Mouse (Mus musculus): ENCODE results near the gene Emb. TPM values are rescaled to one million over a fixed set of nuclear protein-coding genes. Genes with fewer than 3 reads are reported as not detected.

Gene Emb
- polyA plus RNA-seq, 1 experiment from 2014 or later = 9.2 TPM

DNA sequence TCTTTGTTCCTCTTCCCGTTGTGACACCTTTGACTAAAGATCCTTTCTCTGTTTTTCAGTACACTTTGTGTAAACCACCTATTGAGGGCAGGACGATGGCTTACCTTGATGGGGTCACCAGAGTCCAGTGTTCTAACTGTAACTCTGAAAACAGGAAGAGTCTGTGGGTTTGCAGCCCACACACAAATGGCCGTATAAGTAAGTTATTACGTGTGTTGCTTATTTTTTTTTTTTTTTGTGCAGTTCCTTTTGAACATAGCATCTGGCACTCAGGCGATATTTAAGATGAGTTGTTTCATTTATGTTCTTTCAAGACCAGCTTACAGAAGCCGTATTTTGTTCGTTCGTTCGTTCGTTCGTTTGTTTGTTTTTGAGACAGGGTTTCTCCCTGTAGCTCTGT lies 9.3 kb downstream of the Emb start:
- 65% methylated on average over 11 of the region's 11 CpGs for WGBS
- Histone ChIP-seq H3K4me2 (ENCODE audit: low read depth, low read length) (no peak overlapping the region), H3K27ac (ENCODE audit: low read length) (no peak overlapping the region), H3K4me3 (ENCODE audit: low read length) (no peak overlapping the region), H3K27me3 (replicated peaks; ENCODE audit: control insufficient read depth, insufficient read depth, low read length) (peaks cover 13% of the 10 kb centered on the region), H3K9me3 (ENCODE audit: control insufficient read depth, low read length) (no peaks in the 10 kb centered on the region), H3K36me3 (ENCODE audit: control insufficient read depth, insufficient read depth, low read length) (no peaks in the 10 kb centered on the region), H3K4me1 (ENCODE audit: control insufficient read depth, insufficient read depth, low read length) (0 out of 2 replicates have a peak, but pooled peaks cover 7% of the 10 kb centered on the region), H3K9ac (ENCODE audit: low read depth, low read length) (no peak overlapping the region)
- no peak for ATAC-seq

DNA sequence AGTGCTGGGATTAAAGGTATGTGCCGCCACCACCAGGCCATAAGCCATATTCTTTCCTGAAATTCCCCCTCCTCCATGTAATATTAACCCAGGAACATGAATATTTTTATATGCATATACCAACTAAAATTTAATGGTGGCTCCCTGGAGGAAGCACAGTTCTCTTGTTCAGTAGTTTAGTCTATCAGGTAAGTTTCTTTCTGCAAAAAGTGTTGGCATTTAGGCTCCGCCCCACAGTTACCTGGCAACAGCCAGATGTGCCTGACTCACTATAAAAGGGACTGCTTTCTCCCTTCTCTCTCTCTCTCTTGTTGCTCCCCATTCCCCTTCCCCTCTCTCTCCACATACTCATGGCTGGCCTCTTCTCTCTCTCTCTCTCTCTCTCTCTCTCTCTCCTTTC lies 9.8 kb downstream of the Emb start:
- H3K9me3 ChIP-seq (ENCODE audit: control insufficient read depth, low read length) = no peaks in the 10 kb centered on the region
- H3K27ac ChIP-seq (ENCODE audit: low read length) = no peak overlapping the region
- no peak overlapping the region for H3K9ac ChIP-seq (ENCODE audit: low read depth, low read length)
- 95% methylated on average over 2 of the region's 2 CpGs for WGBS
- H3K4me1 ChIP-seq (ENCODE audit: control insufficient read depth, insufficient read depth, low read length) = 0 out of 2 replicates have a peak, but pooled peaks cover 7% of the 10 kb centered on the region
- no peak for ATAC-seq
- H3K4me2 ChIP-seq (ENCODE audit: low read depth, low read length) = no peak overlapping the region
- H3K4me3 ChIP-seq (ENCODE audit: low read length) = no peak overlapping the region
- no peaks in the 10 kb centered on the region for H3K36me3 ChIP-seq (ENCODE audit: control insufficient read depth, insufficient read depth, low read length)
- H3K27me3 ChIP-seq (replicated peaks; ENCODE audit: control insufficient read depth, insufficient read depth, low read length) = peaks cover 13% of the 10 kb centered on the region

DNA sequence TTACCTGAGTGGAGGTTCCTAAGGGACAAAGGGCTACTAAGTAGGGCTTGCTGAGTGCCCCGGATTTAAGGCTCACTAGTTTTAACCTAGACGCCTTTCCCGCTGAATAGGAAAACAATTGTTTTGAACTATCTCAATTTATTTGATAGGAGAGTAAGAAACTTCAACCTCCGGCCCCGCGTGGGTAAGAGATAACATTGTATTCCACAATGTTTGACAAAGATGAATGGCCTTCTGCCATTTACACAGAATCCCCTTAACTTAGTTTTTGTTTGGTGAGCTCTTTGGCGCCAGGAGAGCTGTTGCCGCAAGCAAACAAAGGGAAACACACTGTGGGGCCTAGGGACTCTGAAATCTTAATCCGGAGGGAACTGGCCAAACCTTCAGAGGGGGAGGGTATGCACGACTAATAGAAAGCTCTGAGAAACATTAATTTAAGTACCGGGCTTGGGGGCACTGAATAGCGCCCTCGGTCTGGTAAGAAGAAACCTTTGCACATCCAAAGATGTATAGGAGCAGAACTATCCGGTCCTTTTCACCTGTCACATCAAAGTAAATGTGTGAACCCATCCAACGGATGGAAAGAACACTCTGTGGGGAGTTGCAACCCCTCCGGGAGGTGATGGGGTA lies 11.7 kb downstream of the Emb start:
- ATAC-seq = no peak
- peak overlapping the region; percentile 66 for H3K4me3 ChIP-seq (ENCODE audit: low read length)
- H3K36me3 ChIP-seq (ENCODE audit: control insufficient read depth, insufficient read depth, low read length) = no peaks in the 10 kb centered on the region
- 0 out of 2 replicates have a peak, but pooled peaks cover 7% of the 10 kb centered on the region for H3K4me1 ChIP-seq (ENCODE audit: control insufficient read depth, insufficient read depth, low read length)
- 0 out of 2 replicates have a peak overlapping the region, but pooled peaks have one; percentile 64 for H3K9ac ChIP-seq (ENCODE audit: low read depth, low read length)
- H3K27ac ChIP-seq (ENCODE audit: low read length) = no peak overlapping the region
- H3K9me3 ChIP-seq (ENCODE audit: control insufficient read depth, low read length) = no peaks in the 10 kb centered on the region
- H3K4me2 ChIP-seq (ENCODE audit: low read depth, low read length) = peak overlapping the region; percentile 99
- peaks cover 13% of the 10 kb centered on the region for H3K27me3 ChIP-seq (replicated peaks; ENCODE audit: control insufficient read depth, insufficient read depth, low read length)
- WGBS = 13% methylated on average over 16 of the region's 16 CpGs

DNA sequence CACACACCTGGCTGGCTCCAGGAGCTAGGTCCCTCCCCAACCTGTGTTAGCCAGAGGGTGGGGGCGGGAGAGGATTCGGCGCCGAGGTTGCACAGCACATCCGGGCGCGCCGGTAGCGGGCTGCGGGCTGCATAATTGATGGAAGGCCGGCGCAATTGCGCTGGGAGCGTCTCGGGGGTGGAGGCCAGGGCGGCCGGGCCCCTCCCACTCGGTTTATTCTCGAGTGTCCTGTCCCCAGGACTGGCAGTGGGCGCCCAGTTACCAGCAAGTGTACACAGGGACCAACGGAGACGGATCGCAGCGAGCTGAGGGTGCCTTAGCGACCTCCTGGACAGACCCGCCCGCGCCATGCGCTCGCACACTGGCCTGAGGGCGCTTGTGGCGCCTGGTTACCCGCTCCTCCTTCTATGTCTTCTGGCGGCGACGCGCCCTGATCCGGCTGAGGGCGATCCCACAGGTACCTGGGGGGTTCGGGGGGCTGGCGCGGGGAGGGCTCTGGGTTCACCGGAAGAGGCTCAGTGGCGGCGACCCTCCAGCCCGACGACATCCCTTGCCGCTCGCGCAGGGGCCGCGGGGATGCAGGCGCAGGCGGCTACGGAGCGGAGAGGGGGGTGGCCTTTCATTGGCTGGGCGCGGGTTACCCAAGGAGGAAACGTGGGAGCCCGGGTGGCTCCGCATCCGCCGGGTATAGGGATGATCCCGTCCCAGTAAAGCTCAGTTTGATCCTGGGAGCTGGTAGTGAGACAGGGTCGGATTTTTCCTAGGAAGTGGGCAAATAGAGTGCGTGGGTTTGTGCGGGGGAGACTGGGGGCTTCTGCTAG lies 12.4 kb downstream of the Emb start, which contains the start of gene Gm17509:
Gm17509 (minus strand) TSS at position 575 of the 821 bp plus-strand sequence.
- no peaks in the 10 kb centered on the region for H3K36me3 ChIP-seq (ENCODE audit: control insufficient read depth, insufficient read depth, low read length)
- ATAC-seq = peak; percentile 85
- peak within 1 kb of the TSS; percentile 99 for H3K4me2 ChIP-seq (ENCODE audit: low read depth, low read length)
- peak within 1 kb of the TSS; percentile 66 for H3K4me3 ChIP-seq (ENCODE audit: low read length)
- H3K27me3 ChIP-seq (replicated peaks; ENCODE audit: control insufficient read depth, insufficient read depth, low read length) = peaks cover 13% of the 10 kb centered on the region
- peak within 1 kb of the TSS; percentile 64 for H3K9ac ChIP-seq (ENCODE audit: low read depth, low read length)
- WGBS = under 1% methylated on average over 66 of the region's 67 CpGs
- no peak within 1 kb of the TSS for H3K27ac ChIP-seq (ENCODE audit: low read length)
- no peaks in the 10 kb centered on the region for H3K9me3 ChIP-seq (ENCODE audit: control insufficient read depth, low read length)
- 0 out of 2 replicates have a peak, but pooled peaks cover 7% of the 10 kb centered on the region for H3K4me1 ChIP-seq (ENCODE audit: control insufficient read depth, insufficient read depth, low read length)

DNA sequence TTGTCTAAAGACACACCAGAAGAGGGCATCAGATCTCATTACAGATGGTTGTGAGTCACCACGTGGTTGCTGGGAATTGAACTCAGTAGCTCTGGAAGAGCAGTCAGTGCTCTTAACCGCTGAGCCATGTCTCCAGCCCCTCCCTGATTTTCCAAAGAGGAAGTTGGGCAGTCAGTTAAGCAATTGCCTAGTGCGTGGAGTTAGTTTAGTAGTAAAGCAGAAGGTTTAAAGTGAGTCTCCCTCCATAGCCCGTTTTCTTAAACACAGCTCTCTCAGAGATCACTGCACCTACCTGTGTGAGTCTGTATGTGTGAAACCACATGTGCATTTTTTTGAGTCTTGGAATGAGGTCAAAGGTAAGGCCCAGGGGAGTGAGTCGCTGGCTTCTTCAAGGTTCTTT lies 14.8 kb downstream of the Emb start:
- Histone ChIP-seq H3K9ac (ENCODE audit: low read depth, low read length) (no peak overlapping the region), H3K4me2 (ENCODE audit: low read depth, low read length) (no peak overlapping the region), H3K27ac (ENCODE audit: low read length) (no peak overlapping the region), H3K27me3 (replicated peaks; ENCODE audit: control insufficient read depth, insufficient read depth, low read length) (peaks cover 13% of the 10 kb centered on the region), H3K4me3 (ENCODE audit: low read length) (no peak overlapping the region), H3K36me3 (ENCODE audit: control insufficient read depth, insufficient read depth, low read length) (no peaks in the 10 kb centered on the region), H3K9me3 (ENCODE audit: control insufficient read depth, low read length) (no peaks in the 10 kb centered on the region), H3K4me1 (ENCODE audit: control insufficient read depth, insufficient read depth, low read length) (0 out of 2 replicates have a peak, but pooled peaks cover 7% of the 10 kb centered on the region)
- 51% methylated on average over 5 of the region's 5 CpGs for WGBS
- no peak for ATAC-seq

DNA sequence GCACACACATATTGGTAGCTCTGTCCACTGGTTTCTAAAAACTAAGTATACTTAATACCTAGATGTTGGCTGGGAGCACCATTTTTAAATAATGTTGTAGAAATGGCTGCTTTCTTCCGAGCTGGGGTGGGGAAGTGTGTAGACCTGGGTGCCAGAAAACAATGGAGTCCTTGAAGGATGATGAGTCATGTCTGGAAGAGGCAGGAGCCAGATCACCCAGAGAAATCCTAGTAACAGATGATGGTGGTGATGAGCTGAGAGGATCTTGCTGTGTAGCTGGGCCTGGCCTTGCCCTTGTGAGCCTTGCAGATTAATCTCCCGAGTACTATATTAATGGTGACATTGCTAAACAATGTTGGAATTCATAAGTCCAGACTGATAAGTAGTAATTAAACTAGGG lies 16.6 kb downstream of the Emb start:
- no peaks in the 10 kb centered on the region for H3K36me3 ChIP-seq (ENCODE audit: control insufficient read depth, insufficient read depth, low read length)
- no peak overlapping the region for H3K9ac ChIP-seq (ENCODE audit: low read depth, low read length)
- no peak for ATAC-seq
- 0 out of 2 replicates have a peak, but pooled peaks cover 7% of the 10 kb centered on the region for H3K4me1 ChIP-seq (ENCODE audit: control insufficient read depth, insufficient read depth, low read length)
- H3K4me3 ChIP-seq (ENCODE audit: low read length) = no peak overlapping the region
- H3K9me3 ChIP-seq (ENCODE audit: control insufficient read depth, low read length) = no peaks in the 10 kb centered on the region
- 53% methylated on average over 2 of the region's 2 CpGs for WGBS
- no peak overlapping the region for H3K4me2 ChIP-seq (ENCODE audit: low read depth, low read length)
- H3K27me3 ChIP-seq (replicated peaks; ENCODE audit: control insufficient read depth, insufficient read depth, low read length) = peaks cover 7% of the 10 kb centered on the region
- H3K27ac ChIP-seq (ENCODE audit: low read length) = no peak overlapping the region

DNA sequence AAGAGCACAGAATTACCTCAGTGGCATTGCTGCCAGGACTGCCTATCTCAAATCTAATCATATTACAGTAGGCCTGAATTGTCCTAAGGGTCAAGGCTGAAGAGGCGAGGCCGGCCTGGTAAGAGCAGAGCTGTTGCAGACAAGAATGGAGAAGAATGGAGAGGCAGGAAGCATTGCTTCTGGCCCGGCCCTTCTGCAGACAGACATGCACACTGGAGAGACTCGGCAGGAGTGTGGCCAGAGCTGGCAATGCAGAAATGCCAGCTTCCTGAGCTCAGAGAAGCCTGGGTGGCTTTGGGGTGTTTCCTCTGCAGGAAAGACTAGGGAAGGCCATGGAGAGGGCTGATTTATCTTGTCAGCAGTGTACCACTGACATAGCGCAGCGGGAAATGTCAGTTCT lies 17.2 kb downstream of the Emb start:
- WGBS = 66% methylated on average over 6 of the region's 6 CpGs
- Histone ChIP-seq H3K4me2 (ENCODE audit: low read depth, low read length) (no peak overlapping the region), H3K27me3 (replicated peaks; ENCODE audit: control insufficient read depth, insufficient read depth, low read length) (peaks cover 7% of the 10 kb centered on the region), H3K9me3 (ENCODE audit: control insufficient read depth, low read length) (no peaks in the 10 kb centered on the region), H3K9ac (ENCODE audit: low read depth, low read length) (no peak overlapping the region), H3K27ac (ENCODE audit: low read length) (no peak overlapping the region), H3K36me3 (ENCODE audit: control insufficient read depth, insufficient read depth, low read length) (no peaks in the 10 kb centered on the region), H3K4me3 (ENCODE audit: low read length) (no peak overlapping the region), H3K4me1 (ENCODE audit: control insufficient read depth, insufficient read depth, low read length) (0 out of 2 replicates have a peak, but pooled peaks cover 4% of the 10 kb centered on the region)
- ATAC-seq = no peak

DNA sequence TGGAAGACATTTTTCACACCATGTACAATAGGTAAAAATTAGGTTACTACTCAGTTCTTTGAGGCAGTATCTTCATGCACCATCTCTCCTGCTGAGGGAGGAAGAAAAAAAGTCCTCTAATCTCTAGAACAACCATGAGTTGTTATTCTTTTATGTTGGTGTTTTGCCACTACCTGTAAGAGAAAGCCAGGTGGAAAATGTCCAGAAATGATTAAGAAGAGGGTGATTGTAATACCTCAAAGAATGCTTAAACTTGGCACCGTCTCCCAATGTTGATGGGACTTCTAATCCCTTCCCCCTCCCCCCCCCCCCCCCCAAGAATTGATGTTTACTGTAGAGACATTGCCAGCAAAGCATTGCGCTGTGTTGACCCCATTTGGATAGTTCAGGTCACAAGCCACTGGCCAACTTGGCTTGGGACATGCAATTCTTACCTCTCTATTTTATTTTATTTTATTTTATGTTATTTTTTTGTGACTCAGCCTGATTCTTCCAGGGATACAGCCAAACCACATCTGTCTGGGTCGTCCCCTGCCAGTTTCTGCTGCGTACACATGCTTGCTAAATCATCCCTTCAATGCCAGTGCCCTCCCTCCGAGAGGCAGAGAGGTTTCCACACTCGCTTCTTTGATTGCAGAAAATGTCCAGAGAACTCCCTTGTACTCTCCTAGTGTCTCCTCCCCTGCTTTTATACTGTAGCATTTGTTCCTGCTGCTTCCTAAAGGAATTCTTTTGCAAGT lies 22.2 kb downstream of the Emb start:
- Histone ChIP-seq H3K4me1 (ENCODE audit: control insufficient read depth, insufficient read depth, low read length) (no peaks in the 10 kb centered on the region), H3K4me2 (ENCODE audit: low read depth, low read length) (no peak overlapping the region), H3K36me3 (ENCODE audit: control insufficient read depth, insufficient read depth, low read length) (no peaks in the 10 kb centered on the region), H3K27me3 (replicated peaks; ENCODE audit: control insufficient read depth, insufficient read depth, low read length) (no peaks in the 10 kb centered on the region), H3K9me3 (ENCODE audit: control insufficient read depth, low read length) (no peaks in the 10 kb centered on the region), H3K4me3 (ENCODE audit: low read length) (no peak overlapping the region), H3K9ac (ENCODE audit: low read depth, low read length) (no peak overlapping the region), H3K27ac (ENCODE audit: low read length) (no peak overlapping the region)
- ATAC-seq = no peak
- 74% methylated on average over 6 of the region's 6 CpGs for WGBS

DNA sequence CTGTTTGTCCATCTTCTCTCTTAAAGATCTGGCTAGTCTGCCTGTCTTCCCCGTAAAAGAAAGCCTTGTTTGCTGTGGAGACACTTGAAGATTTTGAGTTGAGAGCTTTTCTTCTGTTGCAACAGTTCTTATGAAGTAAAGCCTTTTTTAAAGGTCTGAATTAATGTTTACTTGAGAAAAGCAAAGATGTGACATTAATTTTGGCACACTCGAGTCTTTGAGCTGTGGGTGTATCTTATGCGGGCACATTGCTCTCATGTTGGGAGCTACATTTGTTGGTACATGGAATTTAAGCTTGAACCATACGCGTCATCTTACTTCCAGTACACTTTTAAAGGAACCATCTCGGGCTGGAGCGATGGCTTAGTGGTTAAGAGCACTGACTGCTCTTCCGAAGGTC lies 25.5 kb downstream of the Emb start:
- no peak overlapping the region for H3K27ac ChIP-seq (ENCODE audit: low read length)
- H3K4me3 ChIP-seq (ENCODE audit: low read length) = no peak overlapping the region
- no peak for ATAC-seq
- H3K27me3 ChIP-seq (replicated peaks; ENCODE audit: control insufficient read depth, insufficient read depth, low read length) = no peaks in the 10 kb centered on the region
- no peaks in the 10 kb centered on the region for H3K4me1 ChIP-seq (ENCODE audit: control insufficient read depth, insufficient read depth, low read length)
- H3K36me3 ChIP-seq (ENCODE audit: control insufficient read depth, insufficient read depth, low read length) = no peaks in the 10 kb centered on the region
- WGBS = 88% methylated on average over 8 of the region's 8 CpGs
- no peaks in the 10 kb centered on the region for H3K9me3 ChIP-seq (ENCODE audit: control insufficient read depth, low read length)
- H3K4me2 ChIP-seq (ENCODE audit: low read depth, low read length) = no peak overlapping the region
- H3K9ac ChIP-seq (ENCODE audit: low read depth, low read length) = no peak overlapping the region
